Mouse (Mus musculus): ENCODE results near the gene Nlk.

DNA sequence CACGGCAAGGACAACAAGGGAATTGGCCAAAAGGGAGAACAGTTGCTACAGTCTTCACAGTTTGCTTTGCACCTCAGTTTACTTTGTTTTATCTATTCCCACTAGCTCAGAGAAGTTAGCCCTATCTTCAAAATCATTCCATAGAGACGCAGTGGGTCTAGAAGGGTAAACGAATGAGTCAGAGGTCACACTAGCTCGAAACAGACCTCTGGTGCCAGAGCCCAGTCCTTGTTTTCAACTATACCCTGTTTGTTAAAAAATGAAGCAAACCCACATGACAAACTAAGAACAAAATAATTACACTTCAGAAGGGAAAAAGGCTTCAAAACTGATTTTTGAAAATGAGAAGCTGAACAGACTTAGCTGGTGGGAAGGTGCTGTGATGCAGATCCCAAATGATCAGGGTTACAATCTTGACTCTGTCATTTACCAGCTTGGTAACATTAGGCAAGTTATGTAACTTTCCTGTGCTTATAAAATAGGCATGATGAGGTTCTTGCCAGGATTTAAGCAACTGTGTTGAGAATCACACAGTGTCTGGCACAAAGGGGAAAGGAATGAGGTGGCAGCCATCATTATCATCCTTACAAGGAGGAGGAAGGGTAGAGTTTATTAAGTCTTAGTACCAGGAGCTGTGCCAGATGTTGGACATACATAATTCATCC is 96.1 kb downstream of the Nlk start:
- no peak for TF ChIP-seq CTCF (IDR thresholded peaks at IDR 0.05; ENCODE audit: low read depth)
- no peak for TF ChIP-seq EP300 (IDR thresholded peaks at IDR 0.05; ENCODE audit: low read depth)
